Mouse (Mus musculus): ENCODE measurements around the gene Snx22. TPM values are rescaled to one million over a fixed set of nuclear protein-coding genes. Genes with fewer than 3 reads are reported as not detected.

Snx22 gene
- total RNA-seq, 2 experiments from 2014 or later, result 0.41 to 0.55 TPM

GRCm38 (mm10) chr9:66038082-66038481, 31.4 kb downstream of the Snx22 start:
- intact Hi-C loops (cut with DNase I; ENCODE audit: low total_unique reads), result no loop called here
- DNase-seq, result no peak

- intact Hi-C loops (cut with DNase I; ENCODE audit: low total_unique reads), result no loop called here
Observed at GRCm38 (mm10) chr9:66020601-66021000, 48.9 kb downstream of the Snx22 start.

More at GRCm38 (mm10) chr9:66020601-66021000, 48.9 kb downstream of the Snx22 start:
- no peak for DNase-seq

Other genes starting within 250 kb of the Snx22 start
- gene Zfp609, start 242.2 kb downstream of the Snx22 start, total RNA-seq (2021), result 10 to 100 TPM; 15.8 to 18.8 TPM
- 1 to 10 TPM; 4.0 to 4.3 TPM for gene Pclaf, start 179.5 kb downstream of the Snx22 start, total RNA-seq (2021)
- 10 to 100 TPM; 14.9 to 15.6 TPM for gene Trip4, start 160.9 kb downstream of the Snx22 start, total RNA-seq (2021)
- 1 to 10 TPM; 6.1 to 7.4 TPM for gene Csnk1g1, start 160.8 kb downstream of the Snx22 start, total RNA-seq (2021)
- 100 to 1,000 TPM; 114 to 138 TPM for gene Ppib, start 9.5 kb downstream of the Snx22 start, total RNA-seq (2021)
- gene Snx1, start 56.9 kb upstream of the Snx22 start, total RNA-seq (2021), result 10 to 100 TPM; 23.8 to 24.0 TPM
- gene Ciao2a, start 56.9 kb upstream of the Snx22 start, total RNA-seq (2021), result 10 to 100 TPM; 35.7 to 38.3 TPM
- gene Dapk2, start 88.5 kb upstream of the Snx22 start, total RNA-seq (2021), result 10 to 100 TPM; 19.7 to 22.2 TPM